In the genomic region with DNA sequence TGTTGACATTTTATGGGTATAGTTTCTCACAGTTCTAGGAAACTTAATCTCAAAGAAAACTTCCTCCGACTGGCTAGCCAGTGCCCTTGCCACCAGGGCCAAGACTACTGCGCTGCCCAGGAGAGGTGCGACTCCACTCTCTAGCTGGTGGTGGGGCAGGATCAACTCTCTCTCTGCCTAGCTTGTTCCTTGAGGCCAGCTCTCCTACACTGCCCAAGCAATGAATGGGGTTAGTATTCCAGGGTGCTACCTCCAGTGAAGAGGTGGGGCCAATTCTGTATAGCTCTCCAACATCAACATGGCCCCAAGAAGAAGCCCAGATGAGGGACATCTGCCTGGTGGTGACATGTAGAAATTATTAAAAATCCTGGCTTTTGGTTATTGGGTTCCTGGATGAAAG, we compare ENCODE assay signal across 34 mouse cellular contexts.
"Had no signal": no experiment of that assay in that cellular context is flagged by ENCODE, and none has a peak within 500 bp of the region (broad histone marks: within the 10 kb centered on the region; RNA-seq: fewer than 3 reads in every experiment).

No protein-coding gene starts in this region.

- H3K27me3 ChIP-seq: heart, embryonic 13.5 days; heart, embryonic 15.5 days; hindbrain, embryonic 12.5 days; hindbrain, embryonic 13.5 days; hindbrain, embryonic 15.5 days; intestine, embryonic 15.5 days; kidney, embryonic 15.5 days had no signal

- H3K36me3 ChIP-seq: intestine, embryonic 15.5 days had no signal

- H3K27ac ChIP-seq: heart, embryonic 13.5 days; heart, embryonic 15.5 days; hindbrain, embryonic 10.5 days; hindbrain, embryonic 12.5 days; hindbrain, embryonic 13.5 days; hindbrain, embryonic 14.5 days; hindbrain, embryonic 15.5 days; hindbrain, postnatal 0 days; intestine, embryonic 15.5 days; kidney, embryonic 15.5 days; kidney, postnatal 0 days; layer of hippocampus, adult 2 months; left cerebral cortex, adult 2 months had no signal

- H3K9me3 ChIP-seq: heart, embryonic 13.5 days; heart, embryonic 15.5 days; hindbrain, embryonic 10.5 days; hindbrain, embryonic 12.5 days; hindbrain, embryonic 13.5 days; hindbrain, embryonic 15.5 days; intestine, embryonic 15.5 days; kidney, embryonic 15.5 days had no signal

- H3K9ac ChIP-seq: heart, embryonic 13.5 days; heart, embryonic 15.5 days; hindbrain, embryonic 12.5 days; hindbrain, embryonic 13.5 days; hindbrain, embryonic 14.5 days; hindbrain, embryonic 15.5 days; intestine, embryonic 15.5 days; kidney, embryonic 15.5 days had no signal

- DNase-seq: heart, postnatal 10 days; heart, postnatal 14 days; heart, postnatal 36 days; heart, postnatal 4 days; kidney, adult 11 months; kidney, adult 18-20 months; kidney, adult 2 months; kidney, adult 8-10 months; kidney, adult 9 months; kidney, postnatal 10 days; kidney, postnatal 14 days; kidney, postnatal 25 days; kidney, postnatal 36 days; kidney, postnatal 4 days; layer of hippocampus, adult 9-11 months; layer of hippocampus, postnatal 36 days had no signal

- H3K4me2 ChIP-seq: heart, embryonic 11.5 days; heart, embryonic 13.5 days; heart, embryonic 15.5 days; hindbrain, embryonic 12.5 days; hindbrain, embryonic 13.5 days; hindbrain, embryonic 14.5 days; hindbrain, embryonic 15.5 days; intestine, embryonic 15.5 days; kidney, embryonic 15.5 days had no signal

- H3K4me1 ChIP-seq: heart, embryonic 13.5 days; heart, embryonic 15.5 days; hindbrain, embryonic 10.5 days; hindbrain, embryonic 12.5 days; hindbrain, embryonic 13.5 days; hindbrain, embryonic 15.5 days; intestine, embryonic 15.5 days; kidney, embryonic 15.5 days had no signal

- ATAC-seq: hindbrain, embryonic 16.5 days; hindbrain, postnatal 0 days; inflammation-experienced regulatory T-cells, adult 6 months; intestine, embryonic 15.5 days; intestine, embryonic 16.5 days; intestine, postnatal 0 days had no signal

- H3K4me3 ChIP-seq: heart, embryonic 13.5 days; heart, embryonic 15.5 days; hindbrain, embryonic 10.5 days; hindbrain, embryonic 12.5 days; hindbrain, embryonic 13.5 days; hindbrain, embryonic 15.5 days; intestine, embryonic 15.5 days; kidney, embryonic 15.5 days; layer of hippocampus, adult 2 months; left cerebral cortex, adult 2 months had no signal
